Mouse (Mus musculus) hindbrain, embryonic 14.5 days (tissue): ENCODE data around the gene Speer4d. TPM values are rescaled to one million over a fixed set of nuclear protein-coding genes. Genes with fewer than 3 reads are reported as not detected.
"Not testable (repeated sequence)": the region's sequence is repeated elsewhere in the genome, so short reads cannot be mapped to it uniquely, and the experiment has no call there.

Source experiments
- ATAC-seq: fragments of 200-750 bp; cut with Nextera tagmentation; 2 replicates; pipeline ENCODE4 v1.8.0; 2017; ENCODE audit warnings: moderate number of reproducible peaks, mild to moderate bottlenecking, moderate TSS enrichment, moderate library complexity; ENCODE audit not compliant: low FRiP score
- DNase-seq: peaks from one replicate; pipeline ENCODE4 v3.0.0-alpha.2; 2015; ENCODE audit warnings: low spot score
- H3K27ac ChIP-seq: fragments of 300-500 bp; sonication (generic); 2 replicates; pipeline ENCODE4 v1.5.1; 2014; ENCODE audit warnings: mild to moderate bottlenecking, moderate library complexity
- H3K27me3 ChIP-seq: fragments of 300-500 bp; sonication (generic); 2 replicates; pipeline ENCODE4 v1.6.1; 2014; ENCODE audit warnings: mild to moderate bottlenecking, low read length, mixed read lengths; ENCODE audit not compliant: control insufficient read depth, insufficient read depth
- H3K36me3 ChIP-seq: fragments of 300-500 bp; sonication (generic); replicated peaks from 2 replicates; pipeline ENCODE4 v1.6.1; 2014; ENCODE audit not compliant: control insufficient read depth, insufficient read depth
- H3K4me1 ChIP-seq: fragments of 300-500 bp; sonication (generic); replicated peaks from 2 replicates; pipeline ENCODE4 v1.6.1; 2014; ENCODE audit warnings: antibody characterized with exemption, low read length, mixed read lengths; ENCODE audit not compliant: control insufficient read depth, insufficient read depth
- H3K4me2 ChIP-seq: fragments of 300-500 bp; sonication (generic); replicated peaks from 2 replicates; pipeline ENCODE4 v1.6.1; 2014; ENCODE audit warnings: mild to moderate bottlenecking, moderate library complexity
- H3K4me3 ChIP-seq: fragments of 300-500 bp; sonication (generic); replicated peaks from 2 replicates; pipeline ENCODE4 v1.5.1; 2014; ENCODE audit warnings: mild to moderate bottlenecking, low read length
- H3K9ac ChIP-seq: fragments of 300-500 bp; sonication (generic); 2 replicates; pipeline ENCODE4 v1.6.1; 2014
- H3K9me3 ChIP-seq: fragments of 300-500 bp; sonication (generic); 2 replicates; pipeline ENCODE4 v1.6.1; 2016; ENCODE audit warnings: low read length; ENCODE audit not compliant: control insufficient read depth
- WGBS: fragments of 180-500 bp; shearing (Covaris S2); extraction: QIAGEN DNeasy Blood & Tissue Kit; methylation state at CpG from one replicate; pipeline ENCODE4 v1.1.7; 2014; 5-methylcytosine and 5-hydroxymethylcytosine counted together
- polyA plus RNA-seq: library from polyadenylated mRNA; unstranded; fragments of >200 nt; fragmentation: Nextera tagmentation; extraction: Ambion mirVana; gene quantifications from 2 replicates; pipeline ENCODE4 v1.2.1, GENCODE M21; 2014

The Speer4d gene
- not detected in 2 replicates for polyA plus RNA-seq

DNA sequence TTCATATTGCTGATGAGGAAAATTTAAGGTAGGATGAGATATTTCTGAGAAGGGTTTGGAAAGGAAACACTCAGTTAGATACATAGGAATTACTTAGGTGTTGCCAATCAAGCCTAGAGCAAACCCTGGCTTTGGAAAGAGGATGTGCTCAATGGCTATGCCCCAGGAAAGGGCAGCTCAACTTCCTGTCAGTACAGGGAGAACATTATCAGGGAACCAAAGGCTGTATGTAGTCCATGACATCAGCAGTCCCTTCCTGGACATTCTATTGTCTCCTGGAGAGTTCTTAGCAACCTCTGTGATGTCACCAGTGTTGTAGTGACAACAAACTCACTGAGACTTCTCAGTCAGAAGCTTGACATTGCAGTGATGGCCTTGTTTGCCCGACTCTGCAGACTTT, at the start of gene Speer4d:
Speer4d (plus strand) TSS at position 301 of the 400 bp plus-strand sequence.
- H3K4me2 ChIP-seq, H3K9ac ChIP-seq, H3K4me1 ChIP-seq, DNase-seq, H3K36me3 ChIP-seq, ATAC-seq, H3K27ac ChIP-seq, H3K4me3 ChIP-seq, H3K9me3 ChIP-seq, H3K27me3 ChIP-seq: not testable (repeated sequence)
- 80% methylated on average over 1 of the region's 1 CpGs for WGBS

GRCm38 (mm10) chr5:15573735-15574134, 45.1 kb upstream of the Speer4d start:
- H3K9ac ChIP-seq, ATAC-seq, DNase-seq, H3K27me3 ChIP-seq, H3K4me3 ChIP-seq, H3K4me1 ChIP-seq, H3K36me3 ChIP-seq, H3K4me2 ChIP-seq, H3K27ac ChIP-seq: not testable (repeated sequence)
- peaks cover 12% of the 10 kb centered on the region for H3K9me3 ChIP-seq

DNA sequence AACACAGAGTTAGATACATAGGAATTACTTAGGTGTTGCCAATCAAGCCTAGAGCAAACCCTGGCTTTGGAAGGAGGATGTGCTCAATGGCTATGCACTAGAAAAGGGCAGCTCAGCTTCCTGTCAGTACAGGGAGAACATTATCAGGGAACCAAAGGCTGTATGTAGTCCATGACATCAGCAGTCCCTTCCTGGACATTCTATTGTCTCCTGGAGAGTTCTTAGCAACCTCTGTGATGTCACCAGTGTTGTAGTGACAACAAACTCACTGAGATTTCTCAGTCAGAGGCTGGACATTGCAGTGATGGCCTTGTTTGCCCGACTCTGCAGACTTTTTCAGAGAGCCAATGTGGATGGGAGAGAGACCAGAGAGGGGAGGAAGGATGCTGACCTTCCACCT, 41.8 kb upstream of the Speer4d start, which contains the start of gene Gm21083:
Gm21083 (plus strand) TSS at position 301 of the 400 bp plus-strand sequence.
- ATAC-seq, H3K9me3 ChIP-seq, H3K27me3 ChIP-seq, H3K9ac ChIP-seq, H3K36me3 ChIP-seq, H3K4me2 ChIP-seq, H3K4me3 ChIP-seq, H3K4me1 ChIP-seq, H3K27ac ChIP-seq, DNase-seq: not testable (repeated sequence)
- no CpG with 5 or more reads among the region's 1 CpGs for WGBS

- H3K9ac ChIP-seq, DNase-seq, H3K4me1 ChIP-seq, H3K27ac ChIP-seq, H3K27me3 ChIP-seq, H3K4me3 ChIP-seq, H3K4me2 ChIP-seq, H3K36me3 ChIP-seq, ATAC-seq, H3K9me3 ChIP-seq: not testable (repeated sequence)
Measured at GRCm38 (mm10) chr5:15586351-15586750, 32.5 kb upstream of the Speer4d start.

GRCm38 (mm10) chr5:15588291-15588690, 30.6 kb upstream of the Speer4d start:
- peak; percentile 76 for DNase-seq

GRCm38 (mm10) chr5:15590635-15591034, 28.2 kb upstream of the Speer4d start:
- H3K36me3 ChIP-seq, H3K4me3 ChIP-seq, H3K9me3 ChIP-seq, H3K4me2 ChIP-seq, DNase-seq, H3K9ac ChIP-seq, H3K4me1 ChIP-seq, H3K27ac ChIP-seq, H3K27me3 ChIP-seq: not testable (repeated sequence)
- WGBS: 60% methylated on average over 5 of the region's 5 CpGs
- peak; percentile 70; the same call in 1 of the 2 replicates for ATAC-seq

More at GRCm38 (mm10) chr5:15588291-15588690, 30.6 kb upstream of the Speer4d start:
- not testable (repeated sequence) for ATAC-seq, H3K36me3 ChIP-seq, H3K4me1 ChIP-seq, H3K4me2 ChIP-seq, H3K27ac ChIP-seq, H3K27me3 ChIP-seq, H3K9me3 ChIP-seq, H3K9ac ChIP-seq, H3K4me3 ChIP-seq
- 40% methylated on average over 6 of the region's 6 CpGs for WGBS

- not testable (repeated sequence) for H3K9ac ChIP-seq, DNase-seq, H3K4me2 ChIP-seq, H3K36me3 ChIP-seq, H3K27ac ChIP-seq, H3K4me1 ChIP-seq, H3K27me3 ChIP-seq, H3K4me3 ChIP-seq, H3K9me3 ChIP-seq
- peak; percentile 72; the same call in 1 of the 2 replicates for ATAC-seq
- WGBS: 79% methylated on average over 2 of the region's 2 CpGs
Measured at GRCm38 (mm10) chr5:15591577-15591976, 27.3 kb upstream of the Speer4d start.

- ATAC-seq: not testable (repeated sequence)
Measured at GRCm38 (mm10) chr5:15598831-15599230, 20.0 kb upstream of the Speer4d start.

GRCm38 (mm10) chr5:15600342-15600741, 18.5 kb upstream of the Speer4d start:
- H3K4me1 ChIP-seq, H3K27ac ChIP-seq, H3K36me3 ChIP-seq, H3K4me3 ChIP-seq, ATAC-seq, H3K27me3 ChIP-seq, H3K4me2 ChIP-seq, H3K9ac ChIP-seq, DNase-seq: not testable (repeated sequence)
- WGBS: 44% methylated on average over 4 of the region's 4 CpGs
- H3K9me3 ChIP-seq: peaks cover 28% of the 10 kb centered on the region

More at GRCm38 (mm10) chr5:15598831-15599230, 20.0 kb upstream of the Speer4d start:
- not testable (repeated sequence) for H3K4me1 ChIP-seq, H3K27me3 ChIP-seq, H3K36me3 ChIP-seq, H3K4me3 ChIP-seq, DNase-seq, H3K27ac ChIP-seq, H3K9ac ChIP-seq, H3K4me2 ChIP-seq
- H3K9me3 ChIP-seq: peaks cover 26% of the 10 kb centered on the region

GRCm38 (mm10) chr5:15601481-15601880, 17.4 kb upstream of the Speer4d start:
- H3K4me2 ChIP-seq, H3K9ac ChIP-seq, H3K36me3 ChIP-seq, DNase-seq, H3K27me3 ChIP-seq, H3K4me1 ChIP-seq, H3K4me3 ChIP-seq, H3K27ac ChIP-seq: not testable (repeated sequence)
- peak; percentile 43; the same call in 1 of the 2 replicates for ATAC-seq
- 63% methylated on average over 5 of the region's 5 CpGs for WGBS
- H3K9me3 ChIP-seq: peaks cover 31% of the 10 kb centered on the region
